Mouse (Mus musculus): ENCODE measurements around the gene Hist1h2ac. TPM values are rescaled to one million over a fixed set of nuclear protein-coding genes. Genes with fewer than 3 reads are reported as not detected.
A peak's percentile ranks its signal among the peaks of the same experiment; 100 is the strongest.
"Not testable (repeated sequence)": the region's sequence is repeated elsewhere in the genome, so short reads cannot be mapped to it uniquely, and the experiment has no call there.

The Hist1h2ac gene
- total RNA-seq (2017) = 114 and 119 TPM in 2 replicates

GRCm38 (mm10) chr13:23683755-23684281 lies at the start of gene Hist1h2ac, which contains the start of gene Hist1h2bc:
Hist1h2ac (minus strand) TSS chr13:23683948.
Hist1h2bc (plus strand) TSS chr13:23684199.
- peak; percentile 84 for ATAC-seq (replicated peaks; ENCODE audit: low read depth, poor library complexity, severe bottlenecking)

GRCm38 (mm10) chr13:23732156-23732804 lies 48.5 kb upstream of the Hist1h2ac start:
- ATAC-seq (replicated peaks; ENCODE audit: low read depth, poor library complexity, severe bottlenecking) = peak; percentile 69

GRCm38 (mm10) chr13:23730479-23730878 lies 46.7 kb upstream of the Hist1h2ac start:
- no peak for ATAC-seq (replicated peaks; ENCODE audit: low read depth, poor library complexity, severe bottlenecking)

GRCm38 (mm10) chr13:23729706-23730105 lies 46.0 kb upstream of the Hist1h2ac start:
- ATAC-seq (replicated peaks; ENCODE audit: low read depth, poor library complexity, severe bottlenecking) = no peak

GRCm38 (mm10) chr13:23729192-23729525 lies 45.4 kb upstream of the Hist1h2ac start:
- peak; percentile 53 for ATAC-seq (replicated peaks; ENCODE audit: low read depth, poor library complexity, severe bottlenecking)

- no peak; the same call in 1 of the 2 replicates for ATAC-seq (replicated peaks; ENCODE audit: low read depth, poor library complexity, severe bottlenecking)
These were observed 44.9 kb upstream of the Hist1h2ac start for GRCm38 (mm10) chr13:23728472-23729191.

- no peak for ATAC-seq (replicated peaks; ENCODE audit: low read depth, poor library complexity, severe bottlenecking)
These were observed 41.5 kb upstream of the Hist1h2ac start for GRCm38 (mm10) chr13:23725213-23725612.

- 0 out of 2 replicates have a peak, but pooled peaks have one; percentile 29 for ATAC-seq (replicated peaks; ENCODE audit: low read depth, poor library complexity, severe bottlenecking)
These were observed 40.5 kb upstream of the Hist1h2ac start for GRCm38 (mm10) chr13:23724239-23724638.

- not testable (repeated sequence) for ATAC-seq (replicated peaks; ENCODE audit: low read depth, poor library complexity, severe bottlenecking)
These were observed 34.0 kb upstream of the Hist1h2ac start for GRCm38 (mm10) chr13:23717593-23718245.

- ATAC-seq (replicated peaks; ENCODE audit: low read depth, poor library complexity, severe bottlenecking) = no peak
These were observed 33.4 kb upstream of the Hist1h2ac start for GRCm38 (mm10) chr13:23717176-23717575.

GRCm38 (mm10) chr13:23716261-23717042 lies 32.7 kb upstream of the Hist1h2ac start:
- ATAC-seq (replicated peaks; ENCODE audit: low read depth, poor library complexity, severe bottlenecking) = peak; percentile 77

GRCm38 (mm10) chr13:23710374-23711089 lies 26.8 kb upstream of the Hist1h2ac start, which contains the start of gene Hfe:
Hfe (minus strand) TSS chr13:23710854.
- ATAC-seq (replicated peaks; ENCODE audit: low read depth, poor library complexity, severe bottlenecking) = peak; percentile 68

GRCm38 (mm10) chr13:23709714-23710373 lies 26.1 kb upstream of the Hist1h2ac start:
- no peak for ATAC-seq (replicated peaks; ENCODE audit: low read depth, poor library complexity, severe bottlenecking)

GRCm38 (mm10) chr13:23708654-23709053 lies 24.9 kb upstream of the Hist1h2ac start:
- ATAC-seq (replicated peaks; ENCODE audit: low read depth, poor library complexity, severe bottlenecking) = no peak

GRCm38 (mm10) chr13:23708041-23708440 lies 24.3 kb upstream of the Hist1h2ac start:
- ATAC-seq (replicated peaks; ENCODE audit: low read depth, poor library complexity, severe bottlenecking) = no peak

GRCm38 (mm10) chr13:23706771-23707170 lies 23.0 kb upstream of the Hist1h2ac start:
- ATAC-seq (replicated peaks; ENCODE audit: low read depth, poor library complexity, severe bottlenecking) = no peak

GRCm38 (mm10) chr13:23705751-23706356 lies 22.1 kb upstream of the Hist1h2ac start:
- ATAC-seq (replicated peaks; ENCODE audit: low read depth, poor library complexity, severe bottlenecking) = peak; percentile 31

- not testable (repeated sequence) for ATAC-seq (replicated peaks; ENCODE audit: low read depth, poor library complexity, severe bottlenecking)
These were observed 19.1 kb upstream of the Hist1h2ac start for GRCm38 (mm10) chr13:23702801-23703200.
